Mouse (Mus musculus) naive thymus-derived CD4-positive, alpha-beta T cell, adult 2 months (primary cell): ENCODE data around the gene Krtap5-2.
"Not testable (repeated sequence)": the region's sequence is repeated elsewhere in the genome, so short reads cannot be mapped to it uniquely, and the experiment has no call there.

Experiments
- DNase-seq: peaks from one replicate; pipeline ENCODE4 v3.0.0-alpha.2; 2011; ENCODE audit warnings: low read depth

The Krtap5-2 gene

GRCm38 (mm10) chr7:142135934-142136333 is 39.9 kb downstream of the Krtap5-2 start, which contains the start of gene Gm39115:
Gm39115 (minus strand) TSS chr7:142136034.
- not testable (repeated sequence) for DNase-seq

- DNase-seq: no peak
Observed at GRCm38 (mm10) chr7:142134206-142134995, 41.4 kb downstream of the Krtap5-2 start.

GRCm38 (mm10) chr7:142128843-142129242 is 47.0 kb downstream of the Krtap5-2 start:
- DNase-seq: no peak
